Mouse (Mus musculus): ENCODE data around the gene Rhbdl1.
A peak's percentile ranks its signal among the peaks of the same experiment; 100 is the strongest.
"Not testable (repeated sequence)": the region's sequence is repeated elsewhere in the genome, so short reads cannot be mapped to it uniquely, and the experiment has no call there.

Gene Rhbdl1

GRCm38 (mm10) chr17:25824362-25825142, 12.5 kb downstream of the Rhbdl1 start:
- DNase-seq: no peak

GRCm38 (mm10) chr17:25823452-25823851, 13.6 kb downstream of the Rhbdl1 start, which contains the start of gene Wdr24:
Wdr24 (plus strand) TSS chr17:25823627.
- peak; percentile 85 to 89 for DNase-seq

- no peak for DNase-seq
Measured at GRCm38 (mm10) chr17:25818851-25819780, 18.0 kb downstream of the Rhbdl1 start.

- no peak for DNase-seq
Measured at GRCm38 (mm10) chr17:25817662-25818061, 19.4 kb downstream of the Rhbdl1 start.

GRCm38 (mm10) chr17:25813471-25813870, 23.6 kb downstream of the Rhbdl1 start:
- DNase-seq: peak; percentile 67 to 78

- DNase-seq: no peak
Measured at GRCm38 (mm10) chr17:25810890-25811289, 26.2 kb downstream of the Rhbdl1 start.

- DNase-seq: peak; percentile 78 to 80
Measured at GRCm38 (mm10) chr17:25809606-25810340, 27.3 kb downstream of the Rhbdl1 start.

GRCm38 (mm10) chr17:25808789-25809605, 28.1 kb downstream of the Rhbdl1 start, which contains the start of gene Fbxl16:
Fbxl16 (plus strand) TSS chr17:25809085.
- peak; percentile 96 to 97 for DNase-seq

GRCm38 (mm10) chr17:25808028-25808427, 29.1 kb downstream of the Rhbdl1 start:
- DNase-seq: no peak

- not testable (repeated sequence) for DNase-seq
Measured at GRCm38 (mm10) chr17:25807452-25807851, 29.6 kb downstream of the Rhbdl1 start.

- no peak for DNase-seq
Measured at GRCm38 (mm10) chr17:25806507-25806906, 30.6 kb downstream of the Rhbdl1 start.

GRCm38 (mm10) chr17:25802825-25803517, 34.1 kb downstream of the Rhbdl1 start:
- DNase-seq: peak; percentile 59 to 77

GRCm38 (mm10) chr17:25801029-25801428, 36.1 kb downstream of the Rhbdl1 start:
- DNase-seq: peak; percentile 78 to 80

GRCm38 (mm10) chr17:25796951-25797369, 40.1 kb downstream of the Rhbdl1 start, which contains the start of gene Metrn:
Metrn (minus strand) TSS chr17:25797136.
- DNase-seq: peak; percentile 73 to 81

GRCm38 (mm10) chr17:25796211-25796771, 40.8 kb downstream of the Rhbdl1 start:
- DNase-seq: no peak

GRCm38 (mm10) chr17:25795609-25796092, 41.4 kb downstream of the Rhbdl1 start, which contains the start of gene AC134908.4:
AC134908.4 (minus strand) TSS chr17:25795659.
- no peak for DNase-seq

- no peak for DNase-seq
Measured at GRCm38 (mm10) chr17:25794998-25795397, 42.1 kb downstream of the Rhbdl1 start.

GRCm38 (mm10) chr17:25794197-25794596, 42.9 kb downstream of the Rhbdl1 start:
- DNase-seq: no peak

GRCm38 (mm10) chr17:25792615-25793014, 44.5 kb downstream of the Rhbdl1 start, which contains the start of gene Fam173a:
Fam173a (minus strand) TSS chr17:25792901.
- peak; percentile 65 to 73 for DNase-seq

GRCm38 (mm10) chr17:25791843-25792527, 45.1 kb downstream of the Rhbdl1 start:
- DNase-seq: peak; percentile 94
